Mouse (Mus musculus) adipocyte (in vitro differentiated cells): ENCODE measurements at regions not wholly inside any gene's neighbourhood (a gene's known extent, or its start where the extent isn't known, plus 50 kb on each side); places are given as distances from the start of the nearest gene placed in this dataset.

ENCODE experiments used
- DNase-seq: peaks from one replicate; pipeline ENCODE4 v3.0.0-alpha.2; 2016; ENCODE audit warnings: low spot score

- DNase-seq = no peak
Observed at GRCm38 (mm10) chr14:68784395-68784794, 509.7 kb downstream of the Synb start.

- DNase-seq = no peak
Observed at GRCm38 (mm10) chr14:68783216-68783615, 510.9 kb downstream of the Synb start.

DNA sequence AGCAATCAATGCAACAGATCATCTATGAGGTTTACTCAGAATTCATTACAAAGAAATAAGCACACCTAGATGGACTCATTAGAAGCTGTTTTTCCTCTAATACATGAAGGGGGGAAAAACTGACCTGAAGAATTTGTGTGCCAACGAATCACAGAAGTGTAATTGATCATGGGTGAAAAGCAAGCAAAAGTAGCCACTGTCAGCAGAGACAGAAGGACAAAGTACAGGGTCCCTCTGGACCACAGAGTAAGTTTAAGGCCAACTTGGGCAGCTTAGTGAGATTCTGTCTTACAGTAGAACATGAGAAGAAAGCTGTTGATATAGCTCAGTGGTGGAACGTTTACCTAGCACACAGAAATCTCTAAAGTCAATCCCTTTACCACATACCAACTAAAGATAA is 523.7 kb downstream of the Synb start:
- no peak for DNase-seq

- DNase-seq = peak; percentile 61
Observed at GRCm38 (mm10) chr14:68762916-68763315, 531.2 kb downstream of the Synb start.

- no peak for DNase-seq
Observed at GRCm38 (mm10) chr14:68744661-68745060, 549.4 kb downstream of the Synb start.

- DNase-seq = no peak
Observed at GRCm38 (mm10) chr14:68738474-68738873, 555.6 kb downstream of the Synb start.

DNA sequence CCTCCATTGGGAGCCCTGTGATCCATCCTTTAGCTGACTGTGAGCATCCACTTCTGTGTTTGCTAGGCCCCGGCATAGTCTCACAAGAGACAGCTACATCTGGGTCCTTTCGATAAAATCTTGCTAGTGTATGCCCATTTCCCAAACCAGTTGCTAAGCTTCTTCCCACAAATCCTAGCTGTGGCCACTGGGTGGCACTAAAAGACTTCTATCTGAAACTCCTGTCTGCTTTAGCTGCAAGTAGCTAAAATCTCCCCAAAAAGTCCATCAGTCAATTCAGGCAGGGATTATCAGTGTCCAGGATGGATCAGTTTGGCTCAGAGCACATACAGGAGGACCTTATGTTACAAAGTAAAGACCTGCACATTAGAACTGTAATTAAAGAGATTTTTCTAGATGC is 558.3 kb downstream of the Synb start:
- DNase-seq = peak; percentile 83

DNA sequence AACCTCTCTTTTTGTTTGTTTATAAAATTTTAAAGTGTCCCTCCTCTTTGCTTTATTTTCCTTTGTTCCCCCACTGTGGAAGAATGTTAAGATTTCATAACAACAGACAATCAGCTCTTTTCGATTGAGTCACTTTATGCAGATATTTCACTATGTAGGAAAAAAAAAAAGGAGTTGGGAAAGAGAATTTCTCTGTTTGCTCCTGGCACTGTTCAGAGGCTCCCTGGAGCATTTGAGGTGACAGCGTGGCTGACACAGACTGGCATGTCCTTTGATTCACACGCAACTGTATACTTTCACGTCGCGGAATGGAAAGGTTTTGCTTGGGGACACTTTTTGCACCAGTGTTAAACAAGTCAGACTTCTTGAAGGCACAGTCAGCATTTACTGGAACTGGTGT is 572.9 kb downstream of the Synb start:
- peak; percentile 77 for DNase-seq

GRCm38 (mm10) chr14:68719429-68720160 is 574.5 kb downstream of the Synb start:
- DNase-seq = no peak

- DNase-seq = no peak
Observed at GRCm38 (mm10) chr14:68718846-68719245, 575.3 kb downstream of the Synb start.
